Mouse (Mus musculus): Measurements from ENCODE around the gene Dnajc15. TPM values are rescaled to one million over a fixed set of nuclear protein-coding genes. Genes with fewer than 3 reads are reported as not detected.

Dnajc15 gene
- polyA plus RNA-seq (2014; fragmentation: Nextera tagmentation; extraction: Ambion mirVana) = 103 TPM in 2 replicates

- Histone ChIP-seq H3K9me3 (ENCODE audit: control insufficient read depth, low read length) (no peaks in the 10 kb centered on the region), H3K27ac (ENCODE audit: low read depth, low read length) (no peak within 1 kb of the TSS), H3K4me3 (ENCODE audit: low read depth, low read length) (peak within 1 kb of the TSS; percentile 88), H3K36me3 (ENCODE audit: control insufficient read depth, insufficient read depth, low read length) (no peaks in the 10 kb centered on the region), H3K27me3 (ENCODE audit: control insufficient read depth, insufficient read depth, low read length) (no peaks in the 10 kb centered on the region), H3K4me2 (ENCODE audit: low read depth) (peak within 1 kb of the TSS; percentile 74), H3K9ac (ENCODE audit: low read length) (peak within 1 kb of the TSS; percentile 81), H3K4me1 (ENCODE audit: control insufficient read depth, insufficient read depth, low read length) (0 out of 2 replicates have a peak, but pooled peaks cover 2% of the 10 kb centered on the region)
- peak; percentile 81 for ATAC-seq (ENCODE audit: insufficient read depth, low FRiP score, low TSS enrichment)
- whole genome bisulfite sequencing = 2% methylated on average over 44 of the region's 44 CpGs
- peak; percentile 84 for DNase-seq (ENCODE audit: low spot score)
These were observed at the start of gene Dnajc15 for GRCm38 (mm10) chr14:77874304-77875241. Gene Dnajc15, minus strand, starts transcription at chr14:77875125.

GRCm38 (mm10) chr14:77923076-77923865 lies 48.3 kb upstream of the Dnajc15 start:
- Histone ChIP-seq H3K9ac (ENCODE audit: low read length) (no peak overlapping the region), H3K4me2 (ENCODE audit: low read depth) (no peak overlapping the region), H3K4me3 (ENCODE audit: low read depth, low read length) (no peak overlapping the region), H3K9me3 (ENCODE audit: control insufficient read depth, low read length) (no peaks in the 10 kb centered on the region), H3K27ac (ENCODE audit: low read depth, low read length) (no peak overlapping the region), H3K36me3 (ENCODE audit: control insufficient read depth, insufficient read depth, low read length) (no peaks in the 10 kb centered on the region), H3K4me1 (ENCODE audit: control insufficient read depth, insufficient read depth, low read length) (no peaks in the 10 kb centered on the region), H3K27me3 (ENCODE audit: control insufficient read depth, insufficient read depth, low read length) (no peaks in the 10 kb centered on the region)
- 89% methylated on average over 6 of the region's 6 CpGs for WGBS
- ATAC-seq (ENCODE audit: insufficient read depth, low FRiP score, low TSS enrichment) (no peak), DNase-seq (ENCODE audit: low spot score) (no peak)

- Histone ChIP-seq H3K4me2 (ENCODE audit: low read depth) (no peak overlapping the region), H3K4me1 (ENCODE audit: control insufficient read depth, insufficient read depth, low read length) (no peaks in the 10 kb centered on the region), H3K27ac (ENCODE audit: low read depth, low read length) (no peak overlapping the region), H3K36me3 (ENCODE audit: control insufficient read depth, insufficient read depth, low read length) (no peaks in the 10 kb centered on the region), H3K9ac (ENCODE audit: low read length) (no peak overlapping the region), H3K4me3 (ENCODE audit: low read depth, low read length) (no peak overlapping the region), H3K27me3 (ENCODE audit: control insufficient read depth, insufficient read depth, low read length) (no peaks in the 10 kb centered on the region), H3K9me3 (ENCODE audit: control insufficient read depth, low read length) (no peaks in the 10 kb centered on the region)
- DNase-seq (ENCODE audit: low spot score) (no peak), ATAC-seq (ENCODE audit: insufficient read depth, low FRiP score, low TSS enrichment) (no peak)
- 94% methylated on average over 8 of the region's 8 CpGs for WGBS
These were observed 46.7 kb upstream of the Dnajc15 start for GRCm38 (mm10) chr14:77921641-77922040.

GRCm38 (mm10) chr14:77915776-77916175 lies 40.9 kb upstream of the Dnajc15 start:
- 87% methylated on average over 5 of the region's 5 CpGs for WGBS
- no peak overlapping the region for H3K27ac ChIP-seq (ENCODE audit: low read depth, low read length)
- H3K9ac ChIP-seq (ENCODE audit: low read length) = no peak overlapping the region
- H3K4me2 ChIP-seq (ENCODE audit: low read depth) = no peak overlapping the region
- no peaks in the 10 kb centered on the region for H3K36me3 ChIP-seq (ENCODE audit: control insufficient read depth, insufficient read depth, low read length)
- ATAC-seq (ENCODE audit: insufficient read depth, low FRiP score, low TSS enrichment) (no peak), DNase-seq (ENCODE audit: low spot score) (no peak)
- no peaks in the 10 kb centered on the region for H3K4me1 ChIP-seq (ENCODE audit: control insufficient read depth, insufficient read depth, low read length)
- no peak overlapping the region for H3K4me3 ChIP-seq (ENCODE audit: low read depth, low read length)
- no peaks in the 10 kb centered on the region for H3K27me3 ChIP-seq (ENCODE audit: control insufficient read depth, insufficient read depth, low read length)
- no peaks in the 10 kb centered on the region for H3K9me3 ChIP-seq (ENCODE audit: control insufficient read depth, low read length)

GRCm38 (mm10) chr14:77906586-77906985 lies 31.7 kb upstream of the Dnajc15 start:
- no peak for ATAC-seq (ENCODE audit: insufficient read depth, low FRiP score, low TSS enrichment)
- Histone ChIP-seq H3K4me3 (ENCODE audit: low read depth, low read length) (no peak overlapping the region), H3K9ac (ENCODE audit: low read length) (no peak overlapping the region), H3K27me3 (ENCODE audit: control insufficient read depth, insufficient read depth, low read length) (no peaks in the 10 kb centered on the region), H3K9me3 (ENCODE audit: control insufficient read depth, low read length) (no peaks in the 10 kb centered on the region), H3K27ac (ENCODE audit: low read depth, low read length) (no peak overlapping the region), H3K4me1 (ENCODE audit: control insufficient read depth, insufficient read depth, low read length) (no peaks in the 10 kb centered on the region), H3K36me3 (ENCODE audit: control insufficient read depth, insufficient read depth, low read length) (no peaks in the 10 kb centered on the region), H3K4me2 (ENCODE audit: low read depth) (no peak overlapping the region)
- WGBS = 86% methylated on average over 5 of the region's 5 CpGs
- no peak for DNase-seq (ENCODE audit: low spot score)

- DNase-seq (ENCODE audit: low spot score) (no peak), ATAC-seq (ENCODE audit: insufficient read depth, low FRiP score, low TSS enrichment) (no peak)
- no peak overlapping the region for H3K27ac ChIP-seq (ENCODE audit: low read depth, low read length)
- H3K36me3 ChIP-seq (ENCODE audit: control insufficient read depth, insufficient read depth, low read length) = no peaks in the 10 kb centered on the region
- no peak overlapping the region for H3K4me2 ChIP-seq (ENCODE audit: low read depth)
- H3K4me1 ChIP-seq (ENCODE audit: control insufficient read depth, insufficient read depth, low read length) = no peaks in the 10 kb centered on the region
- no peak overlapping the region for H3K4me3 ChIP-seq (ENCODE audit: low read depth, low read length)
- 82% methylated on average over 5 of the region's 5 CpGs for WGBS
- H3K27me3 ChIP-seq (ENCODE audit: control insufficient read depth, insufficient read depth, low read length) = no peaks in the 10 kb centered on the region
- no peak overlapping the region for H3K9ac ChIP-seq (ENCODE audit: low read length)
- no peaks in the 10 kb centered on the region for H3K9me3 ChIP-seq (ENCODE audit: control insufficient read depth, low read length)
These were observed 30.5 kb upstream of the Dnajc15 start for GRCm38 (mm10) chr14:77905466-77905865.

- H3K4me1 ChIP-seq (ENCODE audit: control insufficient read depth, insufficient read depth, low read length) = no peaks in the 10 kb centered on the region
- H3K36me3 ChIP-seq (ENCODE audit: control insufficient read depth, insufficient read depth, low read length) = no peaks in the 10 kb centered on the region
- DNase-seq (ENCODE audit: low spot score) (no peak), ATAC-seq (ENCODE audit: insufficient read depth, low FRiP score, low TSS enrichment) (no peak)
- no peak within 1 kb of the TSS for H3K9ac ChIP-seq (ENCODE audit: low read length)
- H3K4me2 ChIP-seq (ENCODE audit: low read depth) = no peak within 1 kb of the TSS
- no peak within 1 kb of the TSS for H3K27ac ChIP-seq (ENCODE audit: low read depth, low read length)
- WGBS = 66% methylated on average over 15 of the region's 15 CpGs
- H3K27me3 ChIP-seq (ENCODE audit: control insufficient read depth, insufficient read depth, low read length) = no peaks in the 10 kb centered on the region
- H3K9me3 ChIP-seq (ENCODE audit: control insufficient read depth, low read length) = no peaks in the 10 kb centered on the region
- H3K4me3 ChIP-seq (ENCODE audit: low read depth, low read length) = no peak within 1 kb of the TSS
These were observed 29.3 kb upstream of the Dnajc15 start, which contains the start of gene Epsti1 for GRCm38 (mm10) chr14:77904171-77904762. Gene Epsti1, plus strand, starts transcription at chr14:77904239.

DNA sequence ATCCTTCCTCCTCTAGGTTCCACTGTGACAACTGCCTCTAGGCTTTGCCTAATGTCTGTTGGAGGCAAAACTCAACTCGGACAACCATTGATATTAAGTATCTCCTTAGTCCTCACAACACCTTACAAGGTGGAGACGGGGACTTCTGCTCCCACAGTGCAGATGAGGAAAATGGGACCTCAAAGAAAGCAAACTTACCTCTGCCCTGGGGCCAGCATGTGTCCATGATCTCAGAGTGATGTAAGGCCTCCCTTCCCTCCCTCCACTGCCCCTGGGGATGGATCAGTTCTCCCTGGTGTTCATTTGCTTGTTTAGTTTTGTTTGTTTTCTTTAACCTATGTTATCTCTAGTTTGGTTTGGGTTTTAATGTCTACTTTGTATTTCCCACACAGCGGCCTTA lies 27.6 kb upstream of the Dnajc15 start:
- 93% methylated on average over 3 of the region's 3 CpGs for WGBS
- Histone ChIP-seq H3K4me3 (ENCODE audit: low read depth, low read length) (no peak overlapping the region), H3K36me3 (ENCODE audit: control insufficient read depth, insufficient read depth, low read length) (no peaks in the 10 kb centered on the region), H3K9ac (ENCODE audit: low read length) (no peak overlapping the region), H3K27ac (ENCODE audit: low read depth, low read length) (no peak overlapping the region), H3K9me3 (ENCODE audit: control insufficient read depth, low read length) (no peaks in the 10 kb centered on the region), H3K27me3 (ENCODE audit: control insufficient read depth, insufficient read depth, low read length) (no peaks in the 10 kb centered on the region), H3K4me2 (ENCODE audit: low read depth) (no peak overlapping the region), H3K4me1 (ENCODE audit: control insufficient read depth, insufficient read depth, low read length) (no peaks in the 10 kb centered on the region)
- DNase-seq (ENCODE audit: low spot score) (no peak), ATAC-seq (ENCODE audit: insufficient read depth, low FRiP score, low TSS enrichment) (no peak)

All from neural tube, embryonic 11.5 days (tissue).